Mouse (Mus musculus): Measurements from ENCODE around the gene Atp13a5.

Gene Atp13a5

DNA sequence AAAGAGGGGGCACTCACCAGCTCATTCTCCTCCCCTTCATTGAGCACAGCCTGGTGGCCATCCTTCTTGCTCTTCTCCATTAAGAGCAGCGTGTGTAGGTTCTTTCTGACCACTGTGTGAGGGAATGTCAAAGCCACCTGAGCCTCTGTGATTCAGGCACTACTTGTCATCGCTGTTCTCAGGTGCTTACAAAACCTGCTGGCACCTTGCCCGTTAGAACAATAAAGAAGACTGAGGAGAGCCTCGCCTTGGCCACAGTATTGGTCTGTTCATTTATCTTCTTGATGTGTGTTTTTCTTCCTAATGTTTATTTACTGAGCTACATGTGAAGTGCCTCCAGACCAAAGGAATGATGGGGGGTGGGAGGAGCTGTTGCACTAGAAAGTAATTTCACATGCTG lies at the start of gene Atp13a5:
Gene Atp13a5, minus strand, starts transcription at position 275 of the 400 bp plus-strand sequence.
- DNase-seq (ENCODE audit: low read depth, low spot score), result no peak

GRCm38 (mm10) chr16:29414822-29415221 lies 36.3 kb upstream of the Atp13a5 start:
- no peak for DNase-seq (ENCODE audit: low read depth, low spot score)

DNA sequence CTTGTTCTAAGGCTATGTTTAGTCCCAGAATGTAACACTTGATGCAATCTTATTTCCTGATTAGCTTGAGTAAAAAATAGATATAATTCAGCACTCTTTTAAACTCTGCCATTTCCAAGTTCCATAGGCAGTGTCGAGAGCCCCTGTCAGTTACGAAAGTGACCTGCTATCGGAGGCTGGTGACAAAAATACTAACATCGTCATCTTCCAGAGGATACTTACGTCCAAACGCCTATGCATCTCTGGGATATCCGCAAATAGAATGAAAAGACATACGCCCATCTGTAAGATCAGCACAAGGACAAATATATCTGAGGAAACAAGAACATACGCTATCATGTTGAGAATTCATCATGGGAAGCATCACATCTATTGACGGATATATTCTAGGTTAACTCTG lies 28.8 kb upstream of the Atp13a5 start:
- DNase-seq (ENCODE audit: low read depth, low spot score), result no peak

GRCm38 (mm10) chr16:29399079-29399478 lies 20.5 kb upstream of the Atp13a5 start:
- DNase-seq (ENCODE audit: low read depth, low spot score), result peak; percentile 47

- DNase-seq (ENCODE audit: low read depth, low spot score), result no peak
Measured at GRCm38 (mm10) chr16:29384781-29385180, 6.2 kb upstream of the Atp13a5 start.

DNA sequence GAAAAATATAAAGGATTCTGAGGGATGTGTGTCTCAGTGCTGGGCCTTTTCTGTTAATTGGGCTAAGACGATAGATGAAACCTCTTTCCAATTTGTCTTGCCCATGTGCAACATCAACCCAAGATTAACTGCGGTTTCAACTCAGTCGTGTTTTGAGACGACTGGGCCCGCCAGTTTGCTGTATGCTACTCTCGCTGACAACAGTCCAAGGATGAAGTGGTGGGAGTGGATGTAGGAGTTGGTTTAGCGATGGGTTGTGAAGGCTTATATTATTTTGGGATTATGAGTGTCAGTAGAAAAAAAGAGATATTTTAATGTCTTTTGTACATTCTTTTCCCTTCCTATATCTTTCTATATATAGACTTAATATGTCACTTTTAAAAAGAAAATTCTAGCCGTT lies 3.9 kb downstream of the Atp13a5 start:
- DNase-seq (ENCODE audit: low read depth, low spot score), result no peak

DNA sequence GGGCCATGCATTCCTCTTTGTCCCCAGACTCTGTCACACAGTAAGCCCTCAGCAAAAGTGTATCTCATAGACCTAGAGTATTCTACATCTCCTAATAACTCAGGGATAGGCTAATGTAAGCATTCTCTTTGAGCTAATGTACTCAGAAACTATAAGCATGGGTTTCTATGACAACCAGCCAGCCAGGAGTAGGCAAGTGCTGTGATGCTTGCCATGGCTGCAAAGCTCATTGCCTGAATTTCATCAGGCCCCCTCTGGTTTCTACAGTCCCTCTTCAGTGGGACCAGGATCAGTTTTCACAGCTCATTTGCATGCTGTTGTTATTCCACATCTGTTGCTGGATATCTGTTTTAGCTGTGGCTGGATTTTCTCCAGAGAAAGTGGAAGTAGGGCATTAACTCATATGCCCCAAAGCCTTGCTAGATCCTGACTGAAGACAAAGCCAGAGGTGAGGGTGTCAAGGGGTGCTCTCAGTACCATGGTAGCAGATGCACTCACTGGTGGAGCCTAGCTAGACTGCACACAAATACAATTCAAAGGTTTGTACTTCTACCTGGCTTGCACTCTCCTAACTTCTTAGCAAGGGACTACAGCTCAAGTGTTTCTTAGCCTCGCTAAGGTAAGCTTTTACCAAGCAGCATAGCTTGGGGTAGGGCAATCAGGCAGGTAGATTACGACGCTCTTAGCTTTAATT lies 47.0 kb downstream of the Atp13a5 start:
- DNase-seq (ENCODE audit: low read depth, low spot score), result no peak

GRCm38 (mm10) chr16:29330948-29331347 lies 47.6 kb downstream of the Atp13a5 start:
- DNase-seq (ENCODE audit: low read depth, low spot score), result no peak

DNA sequence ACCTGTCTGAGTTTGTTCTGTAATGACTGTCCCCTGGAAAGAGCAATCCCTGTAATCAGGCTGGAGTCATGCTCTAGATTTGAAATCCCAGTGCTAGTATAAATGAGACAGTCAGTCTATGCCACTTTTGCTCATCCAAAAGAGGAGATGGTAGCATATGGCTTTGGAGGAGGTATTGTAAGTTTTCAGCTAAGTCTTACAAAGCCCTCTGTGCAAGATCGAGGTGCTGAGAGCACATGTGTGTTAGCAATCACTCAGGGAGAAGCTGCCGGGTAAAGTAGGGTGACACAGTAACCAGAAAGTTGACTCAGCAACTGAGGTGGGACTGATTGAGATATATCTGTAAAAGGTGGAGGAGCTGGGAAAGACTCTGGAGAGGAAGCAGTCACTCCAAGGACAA lies 49.3 kb downstream of the Atp13a5 start:
- no peak for DNase-seq (ENCODE audit: low read depth, low spot score)

GRCm38 (mm10) chr16:29327910-29328309 lies 50.6 kb downstream of the Atp13a5 start:
- no peak for DNase-seq (ENCODE audit: low read depth, low spot score)

DNA sequence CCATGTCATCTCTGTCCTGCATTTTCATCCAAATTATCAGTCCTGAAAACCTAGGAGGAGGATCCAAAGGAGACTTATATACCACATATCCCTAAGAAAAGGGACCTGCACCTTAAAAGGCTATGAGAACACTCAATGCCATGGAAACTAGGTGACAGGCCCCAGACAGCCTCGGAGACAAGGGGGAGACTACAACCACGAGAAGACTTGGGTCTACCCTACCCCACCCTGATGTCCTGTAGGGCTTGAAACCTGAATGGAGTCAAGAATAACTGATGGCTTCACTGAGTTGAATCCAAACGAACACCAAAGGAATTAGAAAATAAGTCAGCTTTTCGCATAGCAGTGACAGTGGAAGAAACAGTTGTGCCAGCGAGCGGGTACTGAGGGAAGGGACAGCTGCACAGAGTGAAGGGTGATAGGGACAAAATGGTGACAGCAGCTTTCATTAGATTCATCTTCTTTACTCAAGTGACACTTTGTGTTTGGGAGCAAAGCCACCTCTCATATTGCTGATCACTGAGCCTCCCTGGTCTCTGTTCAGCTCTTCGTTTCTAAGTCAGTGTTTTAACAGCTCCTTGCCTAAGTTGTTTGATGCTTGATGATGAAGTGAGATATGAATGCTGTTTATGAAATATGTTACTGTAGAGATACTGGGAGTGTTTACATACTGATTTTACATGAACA lies 53.2 kb downstream of the Atp13a5 start:
- no peak for DNase-seq (ENCODE audit: low read depth, low spot score)

- DNase-seq (ENCODE audit: low read depth, low spot score), result no peak
Measured at GRCm38 (mm10) chr16:29320717-29321116, 57.8 kb downstream of the Atp13a5 start.

GRCm38 (mm10) chr16:29315391-29315790 lies 63.1 kb downstream of the Atp13a5 start:
- DNase-seq (ENCODE audit: low read depth, low spot score), result no peak

- DNase-seq (ENCODE audit: low read depth, low spot score), result no peak
Measured at GRCm38 (mm10) chr16:29314991-29315390, 63.5 kb downstream of the Atp13a5 start.

DNA sequence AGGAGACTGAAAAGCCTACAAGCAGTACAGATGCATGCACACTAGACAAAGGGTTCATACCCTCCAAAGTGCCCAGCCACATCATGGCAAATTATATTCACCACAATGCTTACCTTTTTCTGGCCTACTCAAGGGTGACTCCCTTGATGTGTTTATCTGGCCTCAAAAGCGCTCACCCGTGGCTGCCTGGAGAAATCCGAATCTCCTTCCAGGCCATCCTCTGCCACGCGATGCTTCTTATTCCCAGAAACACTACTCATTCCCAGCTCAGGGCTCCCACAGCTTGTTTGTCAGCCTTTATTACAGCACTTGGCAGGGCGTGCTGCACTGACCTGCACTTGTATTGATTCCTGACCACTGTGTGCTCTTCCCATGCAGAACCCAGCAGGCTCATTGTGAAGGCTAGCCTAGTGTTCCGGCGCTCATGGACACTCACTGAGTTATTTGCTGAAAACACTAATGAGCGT lies 80.9 kb downstream of the Atp13a5 start:
- no peak for DNase-seq (ENCODE audit: low read depth, low spot score)

GRCm38 (mm10) chr16:29280691-29281090 lies 97.8 kb downstream of the Atp13a5 start:
- DNase-seq (ENCODE audit: low read depth, low spot score), result no peak

- DNase-seq (ENCODE audit: low read depth, low spot score), result no peak
Measured at GRCm38 (mm10) chr16:29254325-29254724, 124.2 kb downstream of the Atp13a5 start.

GRCm38 (mm10) chr16:29235951-29236350 lies 142.6 kb downstream of the Atp13a5 start:
- DNase-seq (ENCODE audit: low read depth, low spot score), result no peak

- DNase-seq (ENCODE audit: low read depth, low spot score), result no peak
Measured at GRCm38 (mm10) chr16:29216395-29217295, 161.9 kb downstream of the Atp13a5 start.

- peak; percentile 71 for DNase-seq (ENCODE audit: low read depth, low spot score)
Measured at GRCm38 (mm10) chr16:29209605-29210411, 168.7 kb downstream of the Atp13a5 start, which contains the start of gene Hrasls. Gene Hrasls, plus strand, starts transcription at chr16:29209695.

DNA sequence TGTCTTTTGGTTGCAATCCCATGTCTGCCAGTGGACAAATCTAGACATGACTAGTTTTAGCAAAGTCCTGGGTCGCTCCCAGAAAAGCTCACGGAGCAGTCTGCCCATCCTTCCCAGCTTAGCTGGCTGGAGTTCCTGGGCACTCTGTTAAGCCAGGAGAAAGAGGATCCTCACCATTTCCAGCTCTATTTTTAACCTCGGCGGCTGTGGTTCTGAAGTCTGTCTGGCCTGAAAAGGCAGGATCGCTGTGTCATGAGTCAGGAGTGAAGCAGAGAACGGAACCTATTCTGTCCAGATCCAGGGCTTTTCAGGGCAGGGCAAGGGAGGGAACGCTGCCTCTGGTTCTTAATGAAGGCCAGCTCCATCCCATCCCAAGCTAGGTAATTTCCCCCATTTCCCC lies 169.7 kb downstream of the Atp13a5 start:
- DNase-seq (ENCODE audit: low read depth, low spot score), result peak; percentile 89
